Mouse (Mus musculus) myocyte (in vitro differentiated cells): ENCODE measurements around the gene Dusp6. TPM values are rescaled to one million over a fixed set of nuclear protein-coding genes. Genes with fewer than 3 reads are reported as not detected.
A peak's percentile ranks its signal among the peaks of the same experiment; 100 is the strongest.
"Not testable (repeated sequence)": the region's sequence is repeated elsewhere in the genome, so short reads cannot be mapped to it uniquely, and the experiment has no call there.

ENCODE experiments used
- H3K27me3 ChIP-seq: one replicate; pipeline ENCODE4 v1.6.1; 2011; ENCODE audit not compliant: control insufficient read depth, insufficient read depth, insufficient read length
- H3K36me3 ChIP-seq: one replicate; pipeline ENCODE4 v1.6.1; 2011; ENCODE audit not compliant: control insufficient read depth, insufficient read depth
- H3K4me2 ChIP-seq: one replicate; pipeline ENCODE4 v1.6.1; 2011; ENCODE audit warnings: low read depth, control low read depth
- H3K4me3 ChIP-seq: one replicate; pipeline ENCODE4 v1.5.1; 2011; ENCODE audit warnings: mild to moderate bottlenecking, control low read depth, moderate library complexity
- H3K79me2 ChIP-seq: one replicate; pipeline ENCODE4 v1.6.1; 2011; ENCODE audit not compliant: control insufficient read depth, insufficient read depth
- H3ac ChIP-seq: one replicate; pipeline ENCODE4 v1.6.1; 2011; ENCODE audit not compliant: control insufficient read depth, insufficient read length
- CEBPB ChIP-seq: IDR thresholded peaks from 2 replicates; pipeline ENCODE4 v1.6.1; 2011; ENCODE audit warnings: mild to moderate bottlenecking, moderate library complexity; ENCODE audit not compliant: poor library complexity, insufficient read depth, severe bottlenecking
- E2F4 ChIP-seq: IDR thresholded peaks from one replicate; pipeline ENCODE4 v1.6.1; 2011; ENCODE audit warnings: mild to moderate bottlenecking, control low read depth, moderate library complexity; ENCODE audit not compliant: insufficient read depth
- MAX ChIP-seq: IDR thresholded peaks from one replicate; pipeline ENCODE4 v1.6.1; 2011; ENCODE audit warnings: low read depth, mild to moderate bottlenecking, control low read depth
- MYOD1 ChIP-seq, 3 experiments: IDR thresholded peaks; one replicate each; pipeline ENCODE4 v1.6.1; 2011; ENCODE audit warnings: control low read depth in 2 of 3, low read depth in 2 of 3, mild to moderate bottlenecking in 2 of 3, moderate library complexity in 1 of 3; ENCODE audit not compliant: insufficient read length in 2 of 3, control insufficient read depth in 1 of 3
- MYOG ChIP-seq, 3 experiments: IDR thresholded peaks; one replicate each; pipeline ENCODE4 v1.6.1; 2011; ENCODE audit warnings: control low read depth in 2 of 3, low read depth in 2 of 3, mild to moderate bottlenecking in 2 of 3; ENCODE audit not compliant: insufficient read length in 2 of 3, control insufficient read depth in 1 of 3, insufficient read depth in 1 of 3
- POLR2A ChIP-seq: IDR thresholded peaks from one replicate; pipeline ENCODE4 v1.6.1; 2011; ENCODE audit warnings: low read depth, mild to moderate bottlenecking, control low read depth, moderate library complexity; ENCODE audit not compliant: insufficient read length
- POLR2AphosphoS2 ChIP-seq: IDR thresholded peaks from one replicate; pipeline ENCODE4 v1.6.1; 2011; ENCODE audit warnings: low read depth, control low read depth; ENCODE audit not compliant: insufficient read length
- REST ChIP-seq: IDR thresholded peaks from one replicate; pipeline ENCODE4 v1.6.1; 2011; ENCODE audit warnings: mild to moderate bottlenecking, control low read depth, moderate library complexity; ENCODE audit not compliant: insufficient read depth, insufficient read length
- SRF ChIP-seq: IDR thresholded peaks from one replicate; pipeline ENCODE4 v1.6.1; 2011; ENCODE audit warnings: low read depth; ENCODE audit not compliant: control insufficient read depth, insufficient read length
- TCF12 ChIP-seq: IDR thresholded peaks from one replicate; pipeline ENCODE4 v1.6.1; 2011; ENCODE audit warnings: mild to moderate bottlenecking, control low read depth; ENCODE audit not compliant: poor library complexity, insufficient read depth, severe bottlenecking
- TCF3 ChIP-seq: IDR thresholded peaks from one replicate; pipeline ENCODE4 v1.6.1; 2011; ENCODE audit warnings: low read depth, control low read depth; ENCODE audit not compliant: insufficient read length
- USF1 ChIP-seq: IDR thresholded peaks from one replicate; pipeline ENCODE4 v1.6.1; 2011; ENCODE audit warnings: low read depth, mild to moderate bottlenecking, control low read depth, moderate library complexity
- polyA plus RNA-seq: library from polyadenylated mRNA; unstranded; fragments of >200 nt; fragmentation: generic; extraction: Trizol; gene quantifications from one replicate; pipeline ENCODE4 v1.2.1, GENCODE M21; 2012; ENCODE audit warnings: missing spikeins

The Dusp6 gene
- polyA plus RNA-seq: 21.6 TPM

DNA sequence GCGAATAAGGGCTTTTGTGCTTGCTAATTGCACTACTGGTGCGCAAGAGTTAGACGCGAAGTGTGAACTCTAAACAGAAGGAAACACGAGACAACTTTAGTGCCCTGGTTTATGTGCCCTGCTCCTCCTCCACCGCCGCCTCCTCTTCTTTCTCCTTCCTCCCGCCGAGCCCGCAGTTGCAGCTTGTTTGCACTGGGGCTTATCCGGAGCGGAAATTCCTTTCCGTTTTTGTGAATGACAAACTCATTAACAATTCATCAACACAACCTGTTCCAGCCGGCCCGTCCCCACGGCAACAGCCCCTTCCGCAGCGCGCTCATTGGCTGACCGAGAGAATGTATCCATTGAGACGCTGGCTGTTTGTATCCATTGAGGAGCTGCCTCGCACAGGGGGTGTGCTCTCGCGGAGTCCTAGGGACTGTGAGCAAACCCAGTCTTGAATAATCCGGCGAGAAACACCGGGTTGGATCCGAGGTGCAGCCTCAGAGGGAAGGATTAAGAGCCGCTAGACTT is at the start of gene Dusp6:
Gene Dusp6 (plus strand): TSS at position 365 of the 513 bp plus-strand sequence.
- TF ChIP-seq MAX (no peak), E2F4 (no peak), USF1 (no peak), POLR2A (peak; percentile 85), MYOD1 (IDR thresholded peaks at IDR 0.05; ENCODE audit: control insufficient read depth in 1 of 3, insufficient read length in 2 of 3, low read depth in 2 of 3) (peak in 1 of 3 experiments; percentile 51), MYOG (IDR thresholded peaks at IDR 0.05; ENCODE audit: control insufficient read depth in 1 of 3, insufficient read depth in 1 of 3, insufficient read length in 2 of 3, low read depth in 2 of 3) (no peak), SRF (no peak), TCF12 (no peak), TCF3 (no peak), CEBPB (peak; percentile 79), POLR2AphosphoS2 (peak; percentile 82), REST (no peak)
- peaks cover 16% of the 10 kb centered on the region for H3K36me3 ChIP-seq
- no peaks in the 10 kb centered on the region for H3K27me3 ChIP-seq
- H3ac ChIP-seq: peak within 1 kb of the TSS; percentile 72
- peaks cover 51% of the 10 kb centered on the region for H3K79me2 ChIP-seq
- peak within 1 kb of the TSS; percentile 95 for H3K4me3 ChIP-seq
- H3K4me2 ChIP-seq: peak within 1 kb of the TSS; percentile 100

DNA sequence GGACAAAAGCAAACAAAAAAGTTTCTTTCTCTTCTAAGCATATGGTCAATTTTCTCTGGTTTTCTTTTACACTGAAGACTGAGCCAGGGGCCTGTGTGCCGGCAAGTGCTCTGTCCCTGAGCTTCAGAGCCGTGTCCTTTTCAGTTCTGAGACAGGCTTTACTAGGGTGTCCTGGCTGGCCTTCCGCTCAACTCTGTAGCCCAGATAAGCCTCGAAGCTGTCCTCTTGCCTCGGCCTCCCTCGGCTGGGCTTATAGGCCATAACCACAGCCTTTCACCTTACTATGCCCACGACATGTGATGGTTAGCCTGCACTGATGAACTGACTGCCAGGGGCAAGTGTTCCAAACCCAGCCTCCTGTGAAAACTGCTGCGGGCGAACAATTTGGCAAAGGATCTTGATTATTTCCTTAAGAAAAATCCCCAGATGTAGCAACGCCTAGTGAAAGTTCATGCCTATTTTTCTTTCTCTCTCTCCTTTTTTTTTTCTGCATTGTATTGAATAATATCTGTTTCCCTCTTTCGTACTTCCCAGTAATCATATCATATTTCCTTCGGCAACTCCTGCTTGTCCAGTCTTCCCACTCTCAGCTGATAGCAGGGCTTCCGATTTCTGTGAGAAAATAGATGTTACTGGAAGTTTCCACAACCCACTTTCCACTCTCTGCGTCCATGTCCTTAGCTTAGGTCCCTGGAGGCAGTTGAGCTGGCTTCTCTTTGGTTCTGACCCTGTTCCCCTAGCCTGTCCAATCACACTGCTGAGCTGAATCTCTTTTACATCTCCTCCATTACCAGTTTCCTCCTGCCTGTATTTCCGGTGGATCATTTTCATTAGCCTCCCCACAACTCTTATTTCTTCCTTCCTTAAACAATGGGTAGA is 48.4 kb upstream of the Dusp6 start:
- no peaks in the 10 kb centered on the region for H3K36me3 ChIP-seq
- no peaks in the 10 kb centered on the region for H3K27me3 ChIP-seq
- H3K4me2 ChIP-seq: no peak overlapping the region
- no peak overlapping the region for H3K4me3 ChIP-seq
- H3ac ChIP-seq: no peak overlapping the region
- H3K79me2 ChIP-seq: no peaks in the 10 kb centered on the region
- TF ChIP-seq TCF12 (no peak), TCF3 (no peak), REST (no peak), SRF (no peak), MAX (no peak), USF1 (no peak), MYOD1 (IDR thresholded peaks at IDR 0.05; ENCODE audit: control insufficient read depth in 1 of 3, insufficient read length in 2 of 3, low read depth in 2 of 3) (no peak), MYOG (IDR thresholded peaks at IDR 0.05; ENCODE audit: control insufficient read depth in 1 of 3, insufficient read depth in 1 of 3, insufficient read length in 2 of 3, low read depth in 2 of 3) (no peak), E2F4 (no peak), POLR2A (no peak), POLR2AphosphoS2 (no peak), CEBPB (no peak)

DNA sequence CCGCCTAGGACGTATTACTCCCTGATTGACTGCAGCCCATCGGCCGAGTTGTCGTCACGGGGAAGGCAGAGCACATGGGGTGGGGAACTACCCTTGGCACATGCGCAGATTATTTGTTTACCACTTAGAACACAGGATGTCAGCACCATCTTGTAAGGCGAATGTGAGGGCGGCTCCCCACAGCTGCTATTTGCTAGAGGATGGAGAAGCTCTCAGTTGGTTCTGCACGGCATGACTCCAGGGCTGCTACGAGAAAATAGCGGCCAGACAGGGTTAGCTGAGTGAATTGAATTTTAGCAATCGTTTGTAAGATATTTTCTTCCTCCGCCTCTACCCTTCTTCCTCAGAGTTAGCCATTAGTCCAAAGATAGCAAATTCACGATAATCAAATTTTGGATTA is 46.5 kb upstream of the Dusp6 start:
- not testable (repeated sequence) for H3K4me3 ChIP-seq, H3ac ChIP-seq, H3K36me3 ChIP-seq, H3K4me2 ChIP-seq, H3K79me2 ChIP-seq, H3K27me3 ChIP-seq

DNA sequence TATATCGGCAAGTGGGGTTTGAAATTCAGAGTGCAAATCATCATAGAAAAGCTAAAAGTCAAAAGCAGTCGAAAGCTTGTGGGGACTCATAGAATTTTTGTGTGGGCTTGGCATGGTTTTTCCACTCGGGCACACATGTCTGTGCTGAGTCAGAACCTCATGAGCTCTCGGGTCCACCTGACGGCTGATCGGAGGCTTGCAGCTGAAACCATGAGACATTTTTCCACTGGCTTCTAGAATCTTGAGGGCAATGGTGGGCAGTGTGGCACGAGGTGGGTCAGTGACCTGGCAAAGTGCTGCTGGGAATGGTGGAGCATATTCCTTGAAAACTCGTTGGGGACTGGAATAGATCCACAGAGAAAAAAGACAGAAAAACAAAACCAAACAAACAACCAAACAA is 41.5 kb upstream of the Dusp6 start:
- Histone ChIP-seq H3K4me2 (no peak overlapping the region), H3K79me2 (no peaks in the 10 kb centered on the region)

DNA sequence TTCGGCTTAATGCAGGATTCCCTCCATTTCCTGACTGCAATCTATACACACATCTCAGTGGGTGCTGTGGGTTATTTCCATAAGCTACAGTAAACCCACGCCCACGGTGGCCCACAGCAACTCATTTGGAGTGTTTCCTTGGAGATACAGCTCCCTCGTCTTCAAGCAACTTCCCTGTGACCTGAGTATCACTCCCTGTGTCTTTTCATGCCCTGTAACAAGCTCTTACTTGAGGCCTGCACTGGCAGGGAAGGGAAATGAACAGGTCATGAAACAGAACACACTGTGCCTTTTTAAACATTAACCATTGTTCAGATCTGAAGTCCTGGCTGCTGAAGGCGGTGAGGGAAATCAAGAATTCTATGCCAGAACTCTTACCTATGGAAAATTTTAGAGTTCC is 40.3 kb upstream of the Dusp6 start:
- H3K4me2 ChIP-seq: no peak overlapping the region
- no peak for TF ChIP-seq POLR2A
- no peak for TF ChIP-seq SRF
- no peak for TF ChIP-seq REST
- TF ChIP-seq MAX: no peak
- TF ChIP-seq TCF12: no peak
- TF ChIP-seq TCF3: no peak
- no peak for TF ChIP-seq CEBPB
- TF ChIP-seq MYOD1 (IDR thresholded peaks at IDR 0.05; ENCODE audit: control insufficient read depth in 1 of 3, insufficient read length in 2 of 3, low read depth in 2 of 3): no peak
- no peak for TF ChIP-seq MYOG (IDR thresholded peaks at IDR 0.05; ENCODE audit: control insufficient read depth in 1 of 3, insufficient read depth in 1 of 3, insufficient read length in 2 of 3, low read depth in 2 of 3)
- no peak for TF ChIP-seq E2F4
- no peak for TF ChIP-seq USF1
- TF ChIP-seq POLR2AphosphoS2: no peak

More for the DNA sequence above, 41.5 kb upstream of the Dusp6 start:
- no peak overlapping the region for H3ac ChIP-seq
- TF ChIP-seq POLR2A (no peak), CEBPB (no peak), E2F4 (no peak), TCF3 (no peak), TCF12 (no peak), MYOD1 (IDR thresholded peaks at IDR 0.05; ENCODE audit: control insufficient read depth in 1 of 3, insufficient read length in 2 of 3, low read depth in 2 of 3) (no peak), MAX (no peak)
- no peaks in the 10 kb centered on the region for H3K36me3 ChIP-seq
- H3K4me3 ChIP-seq: no peak overlapping the region
- H3K27me3 ChIP-seq: no peaks in the 10 kb centered on the region

More for the DNA sequence above, 40.3 kb upstream of the Dusp6 start:
- Histone ChIP-seq H3K4me3 (no peak overlapping the region), H3K36me3 (no peaks in the 10 kb centered on the region), H3ac (no peak overlapping the region), H3K79me2 (no peaks in the 10 kb centered on the region), H3K27me3 (no peaks in the 10 kb centered on the region)
